Mouse (Mus musculus): ENCODE measurements at regions not wholly inside any gene's neighbourhood (a gene's known extent, or its start where the extent isn't known, plus 50 kb on each side); places are given as distances from the start of the nearest gene placed in this dataset.

GRCm38 (mm10) chr1:3012530-3012929 is 1795.2 kb upstream of the Gm37988 start:
- DNase-seq (ENCODE audit: low spot score), result no peak

GRCm38 (mm10) chr1:3062759-3063158 is 1744.9 kb upstream of the Gm37988 start:
- DNase-seq (ENCODE audit: low spot score), result no peak

- no peak for DNase-seq (ENCODE audit: low spot score)
Measured at GRCm38 (mm10) chr1:3094375-3094774, 1713.3 kb upstream of the Gm37988 start.

- no peak for DNase-seq (ENCODE audit: low spot score)
Measured at GRCm38 (mm10) chr1:3094910-3095309, 1712.8 kb upstream of the Gm37988 start.

GRCm38 (mm10) chr1:3113564-3113963 is 1694.1 kb upstream of the Gm37988 start:
- no peak for DNase-seq (ENCODE audit: low spot score)

GRCm38 (mm10) chr1:3119498-3120391 is 1687.9 kb upstream of the Gm37988 start:
- no peak for DNase-seq (ENCODE audit: low spot score)

- DNase-seq (ENCODE audit: low spot score), result no peak
Measured at GRCm38 (mm10) chr1:3120392-3120690, 1687.4 kb upstream of the Gm37988 start.

GRCm38 (mm10) chr1:3121288-3121687 is 1686.4 kb upstream of the Gm37988 start:
- peak; percentile 10 for DNase-seq (ENCODE audit: low spot score)

- no peak for DNase-seq (ENCODE audit: low spot score)
Measured at GRCm38 (mm10) chr1:3121745-3122144, 1685.9 kb upstream of the Gm37988 start.

Data from ovary, postnatal 36 days (tissue).